Mouse (Mus musculus): ENCODE results near the gene D5Ertd579e.
"Not testable (repeated sequence)": the region's sequence is repeated elsewhere in the genome, so short reads cannot be mapped to it uniquely, and the experiment has no call there.

GRCm38 (mm10) chr5:36666699-36667098 is 29.1 kb downstream of the D5Ertd579e start:
- TF ChIP-seq GATA1 (IDR thresholded peaks at IDR 0.05; ENCODE audit: borderline replicate concordance, low read length); FLI1 (IDR thresholded peaks at IDR 0.05; ENCODE audit: low read length): not testable (repeated sequence)

All from megakaryocyte, embryonic 14.5 days (primary cell).